Mouse (Mus musculus) left cerebral cortex, postnatal 25 days (tissue): ENCODE measurements around the gene Arhgap31. TPM values are rescaled to one million over a fixed set of nuclear protein-coding genes. Genes with fewer than 3 reads are reported as not detected.
"Not testable (repeated sequence)": the region's sequence is repeated elsewhere in the genome, so short reads cannot be mapped to it uniquely, and the experiment has no call there.

ENCODE experiments used
- DNase-seq, 2 experiments: peaks; one replicate each; pipeline ENCODE4 v3.0.0; 2022; ENCODE audit warnings: low spot score in 2 of 2, mixed read lengths in 1 of 2
- intact Hi-C: fragments of 180-260 bp; cut with DNase I; formaldehyde crosslinking; loops from one replicate; pipeline ENCODE4 v1.15.1; 2025
- total RNA-seq, 2 experiments: library from RNA; stranded (reverse); gene quantifications; 2 replicates each; pipeline ENCODE4 v1.2.3; 2021

Arhgap31 gene
- total RNA-seq, 2 experiments from 2014 or later: 18.5 to 19.9 TPM

GRCm38 (mm10) chr16:38729610-38730288, 16.7 kb upstream of the Arhgap31 start:
- DNase-seq: peak; percentile 45 to 76
- intact Hi-C loops: loop anchor here (10.0 kb wide), 3 partner anchors 85 to 195 kb away; no protein-coding TSS in a partner anchor

- no peak for DNase-seq
- intact Hi-C loops: loop anchor here (10.0 kb wide), 2 partner anchors 104 to 194 kb away; no protein-coding TSS in a partner anchor
Measured at GRCm38 (mm10) chr16:38729139-38729538, 16.1 kb upstream of the Arhgap31 start.

- DNase-seq: no peak
- intact Hi-C loops: loop anchor here (10.0 kb wide), 2 partner anchors 104 to 194 kb away; no protein-coding TSS in a partner anchor
Measured at GRCm38 (mm10) chr16:38728576-38729132, 15.6 kb upstream of the Arhgap31 start.

- no peak for DNase-seq
- intact Hi-C loops: loop anchor here (10.0 kb wide), 2 partner anchors 100 to 190 kb away; no protein-coding TSS in a partner anchor
Measured at GRCm38 (mm10) chr16:38724974-38725373, 11.9 kb upstream of the Arhgap31 start.

GRCm38 (mm10) chr16:38724256-38724655, 11.2 kb upstream of the Arhgap31 start:
- intact Hi-C loops: loop anchor here (10.0 kb wide), 2 partner anchors 99 to 189 kb away; no protein-coding TSS in a partner anchor
- DNase-seq: no peak

- intact Hi-C loops: loop anchor here (10.0 kb wide), 2 partner anchors 97 to 187 kb away; no protein-coding TSS in a partner anchor
- DNase-seq: no peak
Measured at GRCm38 (mm10) chr16:38721377-38721776, 8.3 kb upstream of the Arhgap31 start.

- DNase-seq, intact Hi-C loops: not testable (repeated sequence)
Measured at GRCm38 (mm10) chr16:38714259-38714526, 1.1 kb upstream of the Arhgap31 start.

- intact Hi-C loops: no loop called here
- DNase-seq: no peak
Measured at GRCm38 (mm10) chr16:38713404-38714258, 557 bp upstream of the Arhgap31 start.

GRCm38 (mm10) chr16:38712105-38712504, 969 bp downstream of the Arhgap31 start:
- no peak for DNase-seq
- intact Hi-C loops: no loop called here

GRCm38 (mm10) chr16:38711245-38711644, 1.8 kb downstream of the Arhgap31 start:
- intact Hi-C loops: no loop called here
- DNase-seq: no peak

- intact Hi-C loops: no loop called here
- DNase-seq: no peak
Measured at GRCm38 (mm10) chr16:38708962-38709520, 4.0 kb downstream of the Arhgap31 start.

GRCm38 (mm10) chr16:38706782-38707181, 6.3 kb downstream of the Arhgap31 start:
- intact Hi-C loops: no loop called here
- DNase-seq: no peak

GRCm38 (mm10) chr16:38705531-38706281, 7.4 kb downstream of the Arhgap31 start:
- DNase-seq: peak in 1 of 2 experiments; percentile 71
- intact Hi-C loops: no loop called here

GRCm38 (mm10) chr16:38703501-38703900, 9.6 kb downstream of the Arhgap31 start:
- intact Hi-C loops: no loop called here
- no peak for DNase-seq

- intact Hi-C loops: no loop called here
Measured at GRCm38 (mm10) chr16:38702316-38702715, 10.8 kb downstream of the Arhgap31 start.

GRCm38 (mm10) chr16:38701492-38702185, 11.4 kb downstream of the Arhgap31 start:
- intact Hi-C loops: no loop called here

More at GRCm38 (mm10) chr16:38702316-38702715, 10.8 kb downstream of the Arhgap31 start:
- DNase-seq: no peak

GRCm38 (mm10) chr16:38700392-38701162, 12.5 kb downstream of the Arhgap31 start:
- peak in 1 of 2 experiments; percentile 43 for DNase-seq
- intact Hi-C loops: no loop called here

More at GRCm38 (mm10) chr16:38701492-38702185, 11.4 kb downstream of the Arhgap31 start:
- DNase-seq: no peak

- DNase-seq: no peak
- intact Hi-C loops: no loop called here
Measured at GRCm38 (mm10) chr16:38697611-38698010, 15.5 kb downstream of the Arhgap31 start.
